Mouse (Mus musculus) gastrocnemius, adult 2 months (tissue): ENCODE results near the gene Fgfr2. TPM values are rescaled to one million over a fixed set of nuclear protein-coding genes. Genes with fewer than 3 reads are reported as not detected.
A peak's percentile ranks its signal among the peaks of the same experiment; 100 is the strongest.
"Not testable (repeated sequence)": the region's sequence is repeated elsewhere in the genome, so short reads cannot be mapped to it uniquely, and the experiment has no call there.

ENCODE experiments used
- DNase-seq: peaks from one replicate; pipeline ENCODE4 v3.0.0; 2022
- H3K27ac ChIP-seq: fragments of 200-600 bp; 2 replicates; pipeline ENCODE4 v1.8.1; 2022; ENCODE audit warnings: mild to moderate bottlenecking
- H3K4me3 ChIP-seq: fragments of 200-600 bp; 2 replicates; pipeline ENCODE4 v1.8.1; 2022; ENCODE audit warnings: mild to moderate bottlenecking, moderate library complexity
- CTCF ChIP-seq: fragments of 200-600 bp; IDR thresholded peaks from 2 replicates; pipeline ENCODE4 v1.8.1; 2022; ENCODE audit warnings: antibody characterized with exemption, mild to moderate bottlenecking, moderate library complexity
- intact Hi-C: fragments of 180-260 bp; cut with DNase I; formaldehyde crosslinking; loops from one replicate; pipeline ENCODE4 v1.15.1; 2025
- total RNA-seq, 2 experiments: library from RNA; stranded (reverse); gene quantifications; 2 replicates each; pipeline ENCODE4 v1.2.3; 2021

The Fgfr2 gene
- total RNA-seq, 2 experiments from 2014 or later, result 0.15 to 0.33 TPM

GRCm38 (mm10) chr7:130533316-130534260 lies 2589.6 kb downstream of the Fgfr2 start:
- peak; percentile 80 for TF ChIP-seq CTCF
- H3K27ac ChIP-seq, result peak overlapping the region; percentile 85
- intact Hi-C loops, result loop anchor here (10.0 kb wide), 2 partner anchors 71 to 231 kb away; no protein-coding TSS in a partner anchor

GRCm38 (mm10) chr7:130531138-130531537 lies 2592.0 kb downstream of the Fgfr2 start:
- intact Hi-C loops, result loop anchor here (10.0 kb wide), 2 partner anchors 74 to 234 kb away; no protein-coding TSS in a partner anchor
- not testable (repeated sequence) for H3K27ac ChIP-seq, DNase-seq, H3K4me3 ChIP-seq

More at GRCm38 (mm10) chr7:130533316-130534260, 2589.6 kb downstream of the Fgfr2 start:
- peak; percentile 92 for DNase-seq
- H3K4me3 ChIP-seq, result peak overlapping the region; percentile 10; the same call in 1 of the 2 replicates

- no peak overlapping the region for H3K27ac ChIP-seq
- no peak overlapping the region for H3K4me3 ChIP-seq
- no peak for TF ChIP-seq CTCF
- no peak for DNase-seq
- intact Hi-C loops, result no loop called here
Measured at GRCm38 (mm10) chr7:130527306-130527705, 2595.8 kb downstream of the Fgfr2 start.

- Histone ChIP-seq H3K27ac (no peak overlapping the region), H3K4me3 (no peak overlapping the region)
- no peak for DNase-seq
- no peak for TF ChIP-seq CTCF
- intact Hi-C loops, result no loop called here
Measured at GRCm38 (mm10) chr7:130523451-130523850, 2599.7 kb downstream of the Fgfr2 start.

GRCm38 (mm10) chr7:130520812-130521422 lies 2602.2 kb downstream of the Fgfr2 start:
- H3K27ac ChIP-seq, result peak overlapping the region; percentile 91
- intact Hi-C loops, result no loop called here
- H3K4me3 ChIP-seq, result no peak overlapping the region

GRCm38 (mm10) chr7:130520049-130520425 lies 2603.1 kb downstream of the Fgfr2 start, which contains the start of gene Ate1:
Gene Ate1, minus strand, starts transcription at chr7:130520369.
- intact Hi-C loops, result no loop called here
- no peak for TF ChIP-seq CTCF
- Histone ChIP-seq H3K27ac (peak within 1 kb of the TSS; percentile 91), H3K4me3 (peak within 1 kb of the TSS; percentile 90)
- no peak for DNase-seq

More at GRCm38 (mm10) chr7:130520812-130521422, 2602.2 kb downstream of the Fgfr2 start:
- TF ChIP-seq CTCF, result no peak
- DNase-seq, result no peak

GRCm38 (mm10) chr7:130519096-130520048 lies 2603.8 kb downstream of the Fgfr2 start:
- intact Hi-C loops, result no loop called here
- no peak for TF ChIP-seq CTCF
- peak overlapping the region; percentile 90 for H3K4me3 ChIP-seq
- peak; percentile 99 for DNase-seq
- peak overlapping the region; percentile 91 for H3K27ac ChIP-seq

GRCm38 (mm10) chr7:130518213-130519095 lies 2604.7 kb downstream of the Fgfr2 start:
- TF ChIP-seq CTCF, result no peak
- intact Hi-C loops, result no loop called here
- Histone ChIP-seq H3K27ac (peak overlapping the region; percentile 91), H3K4me3 (peak overlapping the region; percentile 90)
- no peak for DNase-seq

- TF ChIP-seq CTCF, result no peak
- Histone ChIP-seq H3K27ac (no peak overlapping the region), H3K4me3 (no peak overlapping the region)
- intact Hi-C loops, result no loop called here
- DNase-seq, result no peak
Measured at GRCm38 (mm10) chr7:130510243-130510642, 2612.9 kb downstream of the Fgfr2 start.

GRCm38 (mm10) chr7:130503006-130503405 lies 2620.1 kb downstream of the Fgfr2 start:
- H3K27ac ChIP-seq, result no peak overlapping the region
- TF ChIP-seq CTCF, result no peak
- intact Hi-C loops, result no loop called here
- H3K4me3 ChIP-seq, result no peak overlapping the region
- peak; percentile 58 for DNase-seq

- no peak overlapping the region for H3K27ac ChIP-seq
- intact Hi-C loops, result no loop called here
- H3K4me3 ChIP-seq, result no peak overlapping the region
- no peak for TF ChIP-seq CTCF
- no peak for DNase-seq
Measured at GRCm38 (mm10) chr7:130501499-130501898, 2621.7 kb downstream of the Fgfr2 start.
